Mouse (Mus musculus) cerebellum, adult 2 months (tissue): ENCODE results near the gene Slc1a2. TPM values are rescaled to one million over a fixed set of nuclear protein-coding genes. Genes with fewer than 3 reads are reported as not detected.

Experiments
- DNase-seq, 2 experiments: peaks; one replicate each; pipeline ENCODE4 v3.0.0; 2021
- H3K27ac ChIP-seq: fragments of 200-500 bp; 2 replicates; pipeline ENCODE4 v1.5.1; 2012; ENCODE audit warnings: low read length, control low read depth, inconsistent platforms; ENCODE audit not compliant: insufficient read depth
- H3K27me3 ChIP-seq: fragments of 200-500 bp; 2 replicates; pipeline ENCODE4 v1.6.1; 2012; ENCODE audit warnings: inconsistent platforms, mild to moderate bottlenecking, low read length, moderate library complexity; ENCODE audit not compliant: control insufficient read depth, insufficient read depth
- H3K4me1 ChIP-seq: fragments of 200-500 bp; 2 replicates; pipeline ENCODE4 v1.6.1; 2011; ENCODE audit warnings: low read length; ENCODE audit not compliant: control insufficient read depth, insufficient read depth
- H3K4me3 ChIP-seq: fragments of 200-500 bp; replicated peaks from 2 replicates; pipeline ENCODE3; 2011; ENCODE audit warnings: mild to moderate bottlenecking, low read depth, low read length, control low read depth; ENCODE audit not compliant: insufficient read depth
- CTCF ChIP-seq: fragments of 200-500 bp; IDR thresholded peaks from 2 replicates; pipeline ENCODE4 v1.5.1; 2011; ENCODE audit warnings: low read depth, mild to moderate bottlenecking, control low read depth, low read length, moderate library complexity, borderline replicate concordance; ENCODE audit not compliant: insufficient read depth
- POLR2A ChIP-seq: fragments of 200-500 bp; IDR thresholded peaks from 2 replicates; pipeline ENCODE4 v1.6.1; 2011; ENCODE audit warnings: low read length, control low read depth, borderline replicate concordance; ENCODE audit not compliant: insufficient read depth
- WGBS: fragments of 180-500 bp; shearing (Covaris S2); methylation state at CpG from one replicate; pipeline ENCODE4 v1.1.7; 2018; 5-methylcytosine and 5-hydroxymethylcytosine counted together
- polyA plus RNA-seq: library from polyadenylated mRNA; depleted of rRNA; stranded (reverse); fragments of >200 nt; gene quantifications from 2 replicates; pipeline ENCODE4 v1.2.3, GENCODE M21; 2012

Slc1a2 gene
- polyA plus RNA-seq, 1 experiment = 219 TPM

- 98% methylated on average over 1 of the region's 1 CpGs for WGBS
- TF ChIP-seq POLR2A = no peak
- no peak for TF ChIP-seq CTCF
- no peak for DNase-seq
- Histone ChIP-seq H3K27ac (no peak overlapping the region), H3K4me1 (no peaks in the 10 kb centered on the region), H3K27me3 (no peaks in the 10 kb centered on the region), H3K4me3 (no peak overlapping the region)
Observed at GRCm38 (mm10) chr2:102809436-102809835, 151.0 kb downstream of the Slc1a2 start.

- H3K4me3 ChIP-seq = no peak overlapping the region
- TF ChIP-seq CTCF (no peak), POLR2A (no peak)
- no peak overlapping the region for H3K27ac ChIP-seq
- 80% methylated on average over 4 of the region's 4 CpGs for WGBS
- H3K4me1 ChIP-seq = no peaks in the 10 kb centered on the region
- DNase-seq = no peak
- H3K27me3 ChIP-seq = no peaks in the 10 kb centered on the region
Observed at GRCm38 (mm10) chr2:102812756-102813155, 154.3 kb downstream of the Slc1a2 start.

GRCm38 (mm10) chr2:102815289-102815809, 156.9 kb downstream of the Slc1a2 start:
- H3K4me1 ChIP-seq = no peaks in the 10 kb centered on the region
- no peaks in the 10 kb centered on the region for H3K27me3 ChIP-seq
- 88% methylated on average over 6 of the region's 6 CpGs for WGBS
- TF ChIP-seq CTCF (no peak), POLR2A (no peak)
- DNase-seq = no peak
- no peak overlapping the region for H3K27ac ChIP-seq
- no peak overlapping the region for H3K4me3 ChIP-seq

- Histone ChIP-seq H3K27me3 (no peaks in the 10 kb centered on the region; the same call in 1 of the 2 replicates), H3K27ac (no peak overlapping the region), H3K4me3 (no peak overlapping the region), H3K4me1 (no peaks in the 10 kb centered on the region)
- DNase-seq = peak; percentile 10 to 28
- no peak for TF ChIP-seq CTCF
- TF ChIP-seq POLR2A = no peak
- 35% methylated on average over 5 of the region's 5 CpGs for WGBS
Observed at GRCm38 (mm10) chr2:102820225-102820711, 161.8 kb downstream of the Slc1a2 start.

GRCm38 (mm10) chr2:102820790-102821189, 162.3 kb downstream of the Slc1a2 start:
- Histone ChIP-seq H3K27ac (no peak overlapping the region), H3K27me3 (no peaks in the 10 kb centered on the region; the same call in 1 of the 2 replicates), H3K4me1 (no peaks in the 10 kb centered on the region), H3K4me3 (no peak overlapping the region)
- WGBS = 59% methylated on average over 8 of the region's 8 CpGs
- TF ChIP-seq POLR2A (no peak), CTCF (no peak)
- no peak for DNase-seq

- WGBS = 17% methylated on average over 6 of the region's 6 CpGs
- no peak overlapping the region for H3K4me3 ChIP-seq
- H3K27ac ChIP-seq = no peak overlapping the region
- H3K27me3 ChIP-seq = no peaks in the 10 kb centered on the region; the same call in 1 of the 2 replicates
- no peak for TF ChIP-seq POLR2A
- no peak for TF ChIP-seq CTCF
- DNase-seq = peak in 1 of 2 experiments; percentile 13
- H3K4me1 ChIP-seq = no peaks in the 10 kb centered on the region
Observed at GRCm38 (mm10) chr2:102822036-102822435, 163.6 kb downstream of the Slc1a2 start.

- no peak for DNase-seq
- no peak overlapping the region for H3K4me3 ChIP-seq
- H3K4me1 ChIP-seq = no peaks in the 10 kb centered on the region
- TF ChIP-seq CTCF (no peak), POLR2A (no peak)
- no peaks in the 10 kb centered on the region for H3K27me3 ChIP-seq
- no peak overlapping the region for H3K27ac ChIP-seq
- 92% methylated on average over 9 of the region's 9 CpGs for WGBS
Observed at GRCm38 (mm10) chr2:102825961-102826633, 167.6 kb downstream of the Slc1a2 start.

- DNase-seq = no peak
- Histone ChIP-seq H3K27ac (no peak overlapping the region), H3K27me3 (no peaks in the 10 kb centered on the region), H3K4me3 (no peak overlapping the region), H3K4me1 (no peaks in the 10 kb centered on the region)
- no peak for TF ChIP-seq CTCF
- TF ChIP-seq POLR2A = no peak
- 84% methylated on average over 1 of the region's 1 CpGs for WGBS
Observed at GRCm38 (mm10) chr2:102827841-102828240, 169.4 kb downstream of the Slc1a2 start.
